Mouse (Mus musculus) G1E (cell line): ENCODE results near the gene Dmwd. TPM values are rescaled to one million over a fixed set of nuclear protein-coding genes. Genes with fewer than 3 reads are reported as not detected.

ENCODE experiments used
- ATAC-seq: 2 replicates; pipeline ENCODE4 v1.8.0; 2016; ENCODE audit warnings: mild to moderate bottlenecking; ENCODE audit not compliant: insufficient number of reproducible peaks, poor library complexity, low FRiP score, severe bottlenecking; ENCODE audit errors: extremely low read depth
- DNase-seq: peaks from one replicate; pipeline ENCODE4 v3.0.0; 2012; ENCODE audit warnings: low spot score
- H3K27me3 ChIP-seq: 2 replicates; pipeline ENCODE4 v1.6.1; 2012; ENCODE audit warnings: mild to moderate bottlenecking, low read length, inconsistent platforms; ENCODE audit not compliant: insufficient read depth
- H3K36me3 ChIP-seq: replicated peaks from 2 replicates; pipeline ENCODE3; 2012; ENCODE audit warnings: mild to moderate bottlenecking, inconsistent platforms
- H3K4me1 ChIP-seq: 2 replicates; pipeline ENCODE4 v1.6.1; 2012; ENCODE audit warnings: low read depth, low read length, inconsistent platforms, mixed read lengths; ENCODE audit not compliant: insufficient read depth
- H3K4me3 ChIP-seq: 2 replicates; pipeline ENCODE4 v1.5.1; 2012; ENCODE audit warnings: low read depth, mild to moderate bottlenecking, inconsistent platforms, low read length, moderate library complexity, mixed read lengths
- H3K9me3 ChIP-seq: replicated peaks from 2 replicates; pipeline ENCODE4 v1.6.1; 2012; ENCODE audit warnings: inconsistent platforms
- CTCF ChIP-seq: IDR thresholded peaks from 2 replicates; pipeline ENCODE4 v1.5.1; 2012; ENCODE audit warnings: low read depth, low read length, inconsistent platforms, mixed read lengths
- GATA1 ChIP-seq: IDR thresholded peaks from 2 replicates; pipeline ENCODE4 v1.6.1; 2012; ENCODE audit warnings: borderline replicate concordance, low read length, inconsistent platforms, mixed read lengths
- GATA2 ChIP-seq: IDR thresholded peaks from 2 replicates; pipeline ENCODE4 v1.6.1; 2012; ENCODE audit warnings: low read depth, low read length, inconsistent platforms, borderline replicate concordance
- POLR2AphosphoS5 ChIP-seq: IDR thresholded peaks from 2 replicates; pipeline ENCODE4 v1.6.1; 2012; ENCODE audit warnings: low read depth, low read length, inconsistent platforms; ENCODE audit not compliant: insufficient replicate concordance
- TAL1 ChIP-seq: conservative IDR thresholded peaks from 2 replicates; pipeline ENCODE4 v1.6.1; 2012; ENCODE audit warnings: low read depth, low read length, inconsistent platforms, mixed read lengths
- polyA plus RNA-seq: library from polyadenylated mRNA; stranded (reverse); fragments of >175 nt; gene quantifications from 2 replicates; pipeline ENCODE4 v1.2.3, GENCODE M21; 2012
- total RNA-seq, 2 experiments: library from RNA; stranded (forward) in 1 of 2; stranded (reverse) in 1 of 2; fragments of 200-1000 nt in 1 of 2; fragments of >200 nt in 1 of 2; fragmentation: Nextera tagmentation in 1 of 2; gene quantifications; 2 replicates each; pipeline ENCODE4 v1.2.3; 2014 to 2017

Gene Dmwd
- total and polyA plus RNA-seq, 3 experiments = 22.4 to 141 (median 36.2) TPM

GRCm38 (mm10) chr7:19046286-19047069, 29.5 kb upstream of the Dmwd start:
- H3K9me3 ChIP-seq = no peaks in the 10 kb centered on the region
- no peaks in the 10 kb centered on the region for H3K4me1 ChIP-seq
- no peak overlapping the region for H3K4me3 ChIP-seq
- ATAC-seq (no peak), DNase-seq (no peak)
- H3K27me3 ChIP-seq = no peaks in the 10 kb centered on the region
- peaks cover 99% of the 10 kb centered on the region for H3K36me3 ChIP-seq
- TF ChIP-seq CTCF (no peak), GATA2 (no peak), TAL1 (no peak), GATA1 (no peak), POLR2AphosphoS5 (no peak)

DNA sequence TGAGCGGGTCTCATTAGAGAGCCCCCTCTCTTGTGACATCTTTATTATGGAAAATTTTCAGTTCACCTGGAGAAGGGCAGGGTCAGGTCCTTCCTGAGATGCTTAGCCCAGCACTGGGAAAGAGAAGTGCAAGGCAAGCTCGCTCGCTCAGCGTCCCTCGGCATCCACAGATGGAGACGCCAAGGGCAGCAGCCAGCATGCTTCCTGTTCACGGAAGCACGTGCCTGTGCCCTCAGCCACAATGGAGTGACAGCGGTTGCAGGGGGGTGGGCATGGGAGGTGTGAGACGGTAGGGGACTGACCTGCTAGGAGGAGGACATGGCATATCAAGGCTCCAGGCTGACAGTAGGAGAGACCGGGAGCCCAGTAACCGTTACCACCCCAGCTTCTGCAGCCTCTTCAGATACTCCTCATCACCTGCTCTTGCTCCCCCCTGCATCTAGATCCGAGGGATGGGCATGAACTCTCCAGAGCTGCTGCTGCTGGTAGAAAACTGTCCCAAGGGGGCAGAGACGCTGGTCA, 28.0 kb upstream of the Dmwd start:
- no peak for ATAC-seq
- DNase-seq = no peak
- H3K36me3 ChIP-seq = peaks cover 99% of the 10 kb centered on the region

DNA sequence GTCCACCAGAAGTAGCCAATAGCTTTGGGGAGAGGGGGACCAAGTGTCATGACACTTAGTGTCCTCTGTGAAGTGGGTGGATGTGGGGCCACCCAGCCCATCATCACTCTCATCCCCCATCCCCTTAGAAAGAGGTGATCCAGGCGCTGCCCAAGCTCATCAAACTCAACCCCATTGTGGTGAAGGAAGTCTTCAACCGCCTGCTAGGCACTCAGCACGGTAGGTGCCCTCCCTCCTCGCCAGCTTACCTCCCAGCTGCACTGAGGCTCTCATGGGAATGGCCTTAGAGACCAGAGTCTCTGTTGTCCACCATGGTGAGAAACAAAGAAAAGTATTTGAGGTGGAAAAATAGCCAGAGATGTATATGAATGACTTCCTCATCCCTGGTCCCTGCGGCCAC, 26.8 kb upstream of the Dmwd start:
- no peak for DNase-seq
- ATAC-seq = no peak
- H3K36me3 ChIP-seq = peaks cover 100% of the 10 kb centered on the region
- H3K27me3 ChIP-seq = no peaks in the 10 kb centered on the region
- no peaks in the 10 kb centered on the region for H3K9me3 ChIP-seq
- no peak for TF ChIP-seq TAL1
- TF ChIP-seq CTCF = no peak
- no peak for TF ChIP-seq POLR2AphosphoS5
- H3K4me1 ChIP-seq = no peaks in the 10 kb centered on the region
- no peak overlapping the region for H3K4me3 ChIP-seq

More for the DNA sequence above, 28.0 kb upstream of the Dmwd start:
- Histone ChIP-seq H3K27me3 (no peaks in the 10 kb centered on the region), H3K4me3 (no peak overlapping the region), H3K9me3 (no peaks in the 10 kb centered on the region), H3K4me1 (no peaks in the 10 kb centered on the region)
- TF ChIP-seq TAL1 (no peak), CTCF (no peak), GATA1 (no peak), POLR2AphosphoS5 (no peak), GATA2 (no peak)

GRCm38 (mm10) chr7:19050172-19050571, 25.9 kb upstream of the Dmwd start:
- H3K4me1 ChIP-seq = no peaks in the 10 kb centered on the region
- TF ChIP-seq GATA1 = no peak
- no peak for TF ChIP-seq POLR2AphosphoS5
- TF ChIP-seq TAL1 = no peak
- no peak for TF ChIP-seq GATA2
- no peak for TF ChIP-seq CTCF
- no peak for DNase-seq
- H3K9me3 ChIP-seq = no peaks in the 10 kb centered on the region
- peaks cover 100% of the 10 kb centered on the region for H3K36me3 ChIP-seq
- ATAC-seq = no peak
- H3K27me3 ChIP-seq = no peaks in the 10 kb centered on the region
- H3K4me3 ChIP-seq = no peak overlapping the region

DNA sequence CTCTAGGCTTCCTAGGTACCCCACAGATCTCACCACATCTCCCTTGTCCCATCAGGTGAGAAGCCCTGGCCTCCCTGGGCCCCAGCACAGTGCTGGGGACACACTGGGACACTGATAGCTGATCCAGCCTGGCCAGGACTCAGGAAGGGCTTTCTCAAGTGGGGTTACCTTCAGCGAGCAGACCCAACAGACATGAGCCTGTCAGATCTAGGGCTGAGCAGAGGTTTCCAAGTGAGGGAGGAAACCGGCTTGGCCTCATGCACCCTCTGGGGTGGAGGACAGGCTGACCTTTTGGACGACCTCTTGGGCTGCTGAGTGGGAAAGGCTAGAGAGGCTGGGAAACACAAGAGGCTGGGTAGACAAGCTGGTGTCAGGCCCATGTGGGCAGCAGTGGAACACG, 24.9 kb upstream of the Dmwd start:
- Histone ChIP-seq H3K4me1 (no peaks in the 10 kb centered on the region), H3K36me3 (peaks cover 100% of the 10 kb centered on the region), H3K4me3 (no peak overlapping the region), H3K9me3 (no peaks in the 10 kb centered on the region), H3K27me3 (no peaks in the 10 kb centered on the region)
- DNase-seq (no peak), ATAC-seq (no peak)
- TF ChIP-seq CTCF (no peak), GATA1 (no peak), POLR2AphosphoS5 (no peak), GATA2 (no peak), TAL1 (no peak)

GRCm38 (mm10) chr7:19052345-19053135, 23.5 kb upstream of the Dmwd start:
- no peak overlapping the region for H3K4me3 ChIP-seq
- peaks cover 100% of the 10 kb centered on the region for H3K36me3 ChIP-seq
- H3K27me3 ChIP-seq = no peaks in the 10 kb centered on the region
- no peaks in the 10 kb centered on the region for H3K9me3 ChIP-seq
- ATAC-seq = no peak
- H3K4me1 ChIP-seq = no peaks in the 10 kb centered on the region
- no peak for DNase-seq
- TF ChIP-seq POLR2AphosphoS5 (no peak), GATA2 (no peak), CTCF (no peak), TAL1 (no peak), GATA1 (no peak)
